8 mouse cellular contexts compared by ENCODE assay signal in genomic region chr2:18676457-18676935, GRCm38 (mm10). TPM values are rescaled to one million over a fixed set of nuclear protein-coding genes. Genes with fewer than 3 reads are reported as not detected.
DNase-seq lines count a peak whose midpoint lies in the region; ATAC-seq and TF ChIP-seq lines count a peak whose summit lies in the region.

No protein-coding gene starts in this region.

- no peaks in the 10 kb centered on the region for H3K9me3 ChIP-seq in hindbrain, embryonic 16.5 days (ENCODE audit: control insufficient read depth, low read length)

- no peaks in the 10 kb centered on the region for H3K27me3 ChIP-seq in cerebellum, adult 2 months (ENCODE audit: control insufficient read depth, insufficient read depth, low read length)
- peaks cover 6% of the 10 kb centered on the region; the same call in 1 of the 2 replicates for H3K27me3 ChIP-seq in hindbrain, embryonic 16.5 days (replicated peaks; ENCODE audit: control insufficient read depth, insufficient read depth, low read length)

- no peak for TF ChIP-seq CTCF in cerebellum, adult 2 months (IDR thresholded peaks at IDR 0.05; ENCODE audit: borderline replicate concordance, insufficient read depth, low read depth, low read length)

- DNase-seq in NIH3T3 (ENCODE audit: low read depth): peak; percentile 91
- DNase-seq in cerebellum, adult 2 months: peak; percentile 80 to 81
- peak; percentile 68 to 77 for DNase-seq in frontal cortex, postnatal 10 days (ENCODE audit: low spot score in 2 of 2)
- peak; percentile 73 to 76 for DNase-seq in left cerebral cortex, postnatal 25 days (ENCODE audit: low spot score in 2 of 2)
- peak; percentile 93 for DNase-seq in mesoderm, embryonic 11.5 days (ENCODE audit: low read depth, low spot score)
- peak; percentile 78 for DNase-seq in skeletal muscle tissue, adult 2 months (ENCODE audit: low read depth, low spot score)
- DNase-seq in c-Kit-positive CD71-positive TER-119-positive erythroid progenitor cells, embryonic 14.5 days (ENCODE audit: low spot score): no peak

- H3K4me1 ChIP-seq in cerebellum, adult 2 months (ENCODE audit: control insufficient read depth, insufficient read depth, low read length): 0 out of 2 replicates have a peak, but pooled peaks cover 4% of the 10 kb centered on the region
- peaks cover 19% of the 10 kb centered on the region for H3K4me1 ChIP-seq in hindbrain, embryonic 16.5 days (ENCODE audit: control insufficient read depth, insufficient read depth, low read depth, low read length)

- ATAC-seq in hindbrain, embryonic 16.5 days: peak; percentile 89

- WGBS in cerebellum, adult 2 months: under 1% methylated on average over 35 of the region's 64 CpGs
- WGBS in hindbrain, embryonic 16.5 days: 0% methylated on average over 4 of the region's 64 CpGs

- peak overlapping the region; percentile 80 for H3K4me2 ChIP-seq in hindbrain, embryonic 16.5 days (ENCODE audit: low read length)

- peak overlapping the region; percentile 96 for H3K9ac ChIP-seq in hindbrain, embryonic 16.5 days (ENCODE audit: low read depth, low read length)

- H3K4me3 ChIP-seq in cerebellum, adult 2 months (replicated peaks; ENCODE audit: insufficient read depth, low read depth, low read length): peak overlapping the region; percentile 69
- peak overlapping the region; percentile 75 for H3K4me3 ChIP-seq in hindbrain, embryonic 16.5 days (ENCODE audit: low read length)

- peak overlapping the region; percentile 70; the same call in 1 of the 2 replicates for H3K27ac ChIP-seq in cerebellum, adult 2 months (ENCODE audit: insufficient read depth, low read length)
- peak overlapping the region; percentile 96 for H3K27ac ChIP-seq in hindbrain, embryonic 16.5 days (ENCODE audit: low read depth, low read length)

- H3K36me3 ChIP-seq in hindbrain, embryonic 16.5 days (ENCODE audit: control insufficient read depth, insufficient read depth, low read length): no peaks in the 10 kb centered on the region

- intact Hi-C loops in left cerebral cortex, postnatal 25 days (cut with DNase I): loop anchor here (2.0 to 10.0 kb wide), 7 partner anchors 14 to 978 kb away; partner anchors contain the start of genes 4930426L09Rik, Mllt10, Otud1 and Pip4k2a

- no peak for TF ChIP-seq POLR2A in cerebellum, adult 2 months (IDR thresholded peaks at IDR 0.05; ENCODE audit: borderline replicate concordance, insufficient read depth, low read length)

RNA-seq across cellular contexts. Expression of gene Bmi1, which starts 0.3 kb away (rescaled TPM):
- 36.2 and 46.9 TPM in 2 replicates for polyA plus RNA-seq in cerebellum, adult 2 months (2012; rRNA removed)
- polyA plus RNA-seq in hindbrain, embryonic 16.5 days (2015; fragmentation: Nextera tagmentation; extraction: Ambion mirVana): 14.0 and 15.6 TPM in 2 replicates
- total RNA-seq in left cerebral cortex, postnatal 25 days (2021): 10 to 100 TPM; 43.9 to 46.6 TPM

RNA-seq across cellular contexts. Expression of gene Commd3, which starts 4.3 kb away (rescaled TPM):
- 124 and 126 TPM in 2 replicates for polyA plus RNA-seq in cerebellum, adult 2 months (2012; rRNA removed)
- polyA plus RNA-seq in hindbrain, embryonic 16.5 days (2015; fragmentation: Nextera tagmentation; extraction: Ambion mirVana): 177 and 182 TPM in 2 replicates
- 10 to 100 TPM; 84.9 to 92.7 TPM for total RNA-seq in left cerebral cortex, postnatal 25 days (2021)

RNA-seq across cellular contexts. Expression of gene Spag6, which starts 17.3 kb away (rescaled TPM):
- 2.5 and 3.3 TPM in 2 replicates for polyA plus RNA-seq in cerebellum, adult 2 months (2012; rRNA removed)
- 0.06 and 0.14 TPM in 2 replicates for polyA plus RNA-seq in hindbrain, embryonic 16.5 days (2015; fragmentation: Nextera tagmentation; extraction: Ambion mirVana)
- 1 to 10 TPM; 5.4 to 6.0 TPM for total RNA-seq in left cerebral cortex, postnatal 25 days (2021)
